Mouse (Mus musculus) CD4-positive, CD25-positive, alpha-beta regulatory T cell, adult 4 months (primary cell): Measurements from ENCODE around the gene Ccni. TPM values are rescaled to one million over a fixed set of nuclear protein-coding genes. Genes with fewer than 3 reads are reported as not detected.

ENCODE experiments used
- ATAC-seq: one replicate; pipeline ENCODE4 v1.8.0; 2017
- polyA plus RNA-seq, 2 experiments: library from polyadenylated mRNA; unstranded; fragments of 100-300 nt; shearing (Covaris generic); gene quantifications; one replicate each; pipeline ENCODE4 v1.2.1; 2017

Ccni gene
- polyA plus RNA-seq, 2 experiments from 2014 or later = 75.1 to 88.5 TPM

- peak; percentile 13 for ATAC-seq
These were observed 70.8 kb downstream of the Ccni start for GRCm38 (mm10) chr5:93135368-93136107.

DNA sequence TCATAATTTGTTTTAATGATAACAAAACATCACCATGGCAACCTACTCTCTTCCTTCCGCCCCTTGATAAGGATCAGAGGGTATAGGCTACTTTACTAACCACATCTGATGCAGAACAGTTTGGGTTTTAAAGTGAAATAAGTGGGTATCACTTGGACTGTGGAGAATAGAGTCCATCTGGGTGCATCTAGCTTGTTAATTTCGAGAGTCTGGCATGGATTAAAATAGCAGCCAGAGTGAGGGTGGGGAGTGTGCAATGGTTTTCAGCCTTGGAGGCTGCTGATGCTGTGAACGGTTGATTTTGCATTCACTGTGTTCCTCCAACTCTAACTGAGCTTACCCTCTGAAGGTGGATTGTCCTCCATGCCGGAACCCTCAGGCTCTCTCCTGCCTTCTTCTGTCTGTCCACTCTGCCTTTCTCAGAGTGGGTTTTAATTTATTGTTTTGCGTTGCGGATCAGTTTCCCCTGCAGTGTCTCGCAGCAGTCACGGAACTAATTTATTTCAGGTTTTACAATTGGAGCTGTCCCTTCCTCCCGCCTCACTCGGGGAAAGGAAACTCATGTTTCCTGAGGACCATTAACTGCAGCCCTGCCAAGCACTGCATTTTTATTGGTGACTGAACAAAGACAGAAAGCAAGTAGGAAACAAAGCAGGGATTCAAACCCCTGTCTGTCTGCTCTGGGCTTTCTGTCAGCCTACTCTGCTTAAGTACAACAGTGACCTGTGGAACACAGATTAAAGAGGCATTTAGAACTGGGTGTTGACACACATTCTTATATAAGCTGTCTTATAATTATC, 72.7 kb downstream of the Ccni start:
- peak; percentile 73 for ATAC-seq

Other genes with a start within 250 kb of the Ccni start
- gene Sowahb, start 161.5 kb downstream of the Ccni start, polyA plus RNA-seq = not detected
- 10 to 100 TPM; 31.6 to 40.2 TPM for gene Sept11, start 113.1 kb downstream of the Ccni start, polyA plus RNA-seq
- 1 to 10 TPM; 2.0 to 2.8 TPM for gene 2010109A12Rik, start within 50 bp of the Ccni start, polyA plus RNA-seq
- 10 to 100 TPM; 19.3 to 30.6 TPM for gene Ccng2, start 60.8 kb upstream of the Ccni start, polyA plus RNA-seq